Mouse (Mus musculus) neural tube, embryonic 15.5 days (tissue): ENCODE data around the gene Tmx4. TPM values are rescaled to one million over a fixed set of nuclear protein-coding genes. Genes with fewer than 3 reads are reported as not detected.
"Not testable (repeated sequence)": the region's sequence is repeated elsewhere in the genome, so short reads cannot be mapped to it uniquely, and the experiment has no call there.

Source experiments
- ATAC-seq: fragments of 200-750 bp; cut with Nextera tagmentation; 2 replicates; pipeline ENCODE4 v1.8.0; 2017; ENCODE audit warnings: mild to moderate bottlenecking, moderate TSS enrichment, moderate library complexity; ENCODE audit not compliant: low FRiP score
- H3K27ac ChIP-seq: fragments of 300-500 bp; sonication (generic); replicated peaks from 2 replicates; pipeline ENCODE4 v1.5.1; 2015; ENCODE audit warnings: mild to moderate bottlenecking, inconsistent platforms
- H3K27me3 ChIP-seq: fragments of 300-500 bp; sonication (generic); replicated peaks from 2 replicates; pipeline ENCODE4 v1.6.1; 2015; ENCODE audit warnings: inconsistent platforms
- H3K36me3 ChIP-seq: fragments of 300-500 bp; sonication (generic); 2 replicates; pipeline ENCODE4 v1.6.1; 2015; ENCODE audit warnings: inconsistent platforms
- H3K4me1 ChIP-seq: fragments of 300-500 bp; sonication (generic); 2 replicates; pipeline ENCODE4 v1.6.1; 2015; ENCODE audit warnings: inconsistent platforms
- H3K4me2 ChIP-seq: fragments of 300-500 bp; sonication (generic); 2 replicates; pipeline ENCODE4 v1.6.1; 2015; ENCODE audit warnings: inconsistent platforms, mild to moderate bottlenecking, moderate library complexity
- H3K4me3 ChIP-seq: fragments of 300-500 bp; sonication (generic); replicated peaks from 2 replicates; pipeline ENCODE4 v1.5.1; 2015; ENCODE audit warnings: mild to moderate bottlenecking, inconsistent platforms
- H3K9ac ChIP-seq: fragments of 300-500 bp; sonication (generic); replicated peaks from 2 replicates; pipeline ENCODE4 v1.6.1; 2015; ENCODE audit warnings: mild to moderate bottlenecking, inconsistent platforms
- H3K9me3 ChIP-seq: fragments of 300-500 bp; sonication (generic); replicated peaks from 2 replicates; pipeline ENCODE4 v1.6.1; 2016; ENCODE audit warnings: inconsistent platforms
- WGBS: fragments of 180-500 bp; shearing (Covaris S2); methylation state at CpG from one replicate; pipeline ENCODE4 v1.1.7; 2015; ENCODE audit warnings: mixed read lengths; 5-methylcytosine and 5-hydroxymethylcytosine counted together
- polyA plus RNA-seq: library from polyadenylated mRNA; unstranded; fragments of >200 nt; fragmentation: Nextera tagmentation; extraction: Ambion mirVana; gene quantifications from 2 replicates; pipeline ENCODE4 v1.2.1, GENCODE M21; 2015

Gene Tmx4
- polyA plus RNA-seq, 1 experiment from 2014 or later = 95.1 TPM

DNA sequence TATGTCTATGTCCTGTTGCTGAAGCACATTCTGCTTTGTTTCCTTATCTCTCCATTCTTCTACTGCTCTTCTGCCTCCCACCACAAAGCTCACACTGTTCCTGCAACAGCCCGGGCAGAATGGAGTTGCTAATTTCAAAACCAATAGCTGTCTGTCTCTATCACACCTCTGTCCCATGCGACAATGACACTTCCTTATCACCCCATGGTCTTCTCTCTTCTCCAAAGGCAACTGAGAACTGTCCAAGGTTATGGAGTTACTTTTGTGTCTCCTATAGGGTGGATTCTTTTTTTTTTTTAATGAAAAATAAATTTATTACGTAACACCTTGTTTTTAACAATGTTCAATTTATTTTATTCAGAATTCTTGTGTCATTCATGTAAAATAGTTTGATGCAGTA lies 1.8 kb upstream of the Tmx4 start:
- Histone ChIP-seq H3K9ac (no peak overlapping the region), H3K36me3 (no peaks in the 10 kb centered on the region), H3K4me3 (no peak overlapping the region), H3K27ac (peak overlapping the region; percentile 100; the same call in 1 of the 2 replicates), H3K4me2 (no peak overlapping the region), H3K9me3 (no peaks in the 10 kb centered on the region), H3K27me3 (no peaks in the 10 kb centered on the region), H3K4me1 (peaks cover 22% of the 10 kb centered on the region)
- no peak for ATAC-seq
- WGBS = 80% methylated on average over 3 of the region's 3 CpGs

DNA sequence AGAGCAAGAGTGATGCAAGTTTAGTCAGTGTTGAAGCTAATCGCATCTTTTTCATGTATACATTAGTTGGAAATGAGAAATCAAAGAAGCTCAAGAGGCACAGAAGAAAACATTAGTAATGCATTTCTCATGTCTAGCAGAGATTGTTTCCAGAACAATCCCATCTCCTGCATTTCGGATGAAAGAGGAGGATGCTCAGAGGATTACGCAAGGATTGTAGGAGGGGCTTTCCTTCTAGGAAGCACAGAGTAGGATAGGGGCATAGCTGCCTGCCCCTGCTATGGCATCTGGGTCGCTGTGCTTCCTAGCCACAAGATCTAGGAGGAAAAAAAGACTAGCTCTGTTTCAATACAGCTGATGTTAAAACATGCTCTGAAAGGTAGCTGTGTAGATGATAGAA lies 1.2 kb upstream of the Tmx4 start:
- Histone ChIP-seq H3K9ac (no peak overlapping the region), H3K9me3 (no peaks in the 10 kb centered on the region), H3K4me3 (no peak overlapping the region), H3K4me1 (peaks cover 23% of the 10 kb centered on the region), H3K27ac (peak overlapping the region; percentile 100), H3K27me3 (no peaks in the 10 kb centered on the region), H3K36me3 (no peaks in the 10 kb centered on the region), H3K4me2 (no peak overlapping the region)
- ATAC-seq = no peak
- 46% methylated on average over 4 of the region's 4 CpGs for WGBS

- Histone ChIP-seq H3K36me3 (no peaks in the 10 kb centered on the region), H3K4me1 (peaks cover 28% of the 10 kb centered on the region), H3K27me3 (no peaks in the 10 kb centered on the region), H3K9ac (no peak overlapping the region), H3K4me2 (peak overlapping the region; percentile 62), H3K4me3 (peak overlapping the region; percentile 83), H3K9me3 (no peaks in the 10 kb centered on the region), H3K27ac (peak overlapping the region; percentile 100)
- 24% methylated on average over 6 of the region's 6 CpGs for WGBS
- peak; percentile 46; the same call in 1 of the 2 replicates for ATAC-seq
Measured at GRCm38 (mm10) chr2:134644301-134644912, 462 bp upstream of the Tmx4 start.

GRCm38 (mm10) chr2:134642377-134642776 lies 1.6 kb downstream of the Tmx4 start:
- H3K9me3 ChIP-seq = no peaks in the 10 kb centered on the region
- peaks cover 29% of the 10 kb centered on the region for H3K4me1 ChIP-seq
- no peak for ATAC-seq
- no peaks in the 10 kb centered on the region for H3K27me3 ChIP-seq
- H3K4me3 ChIP-seq = peak overlapping the region; percentile 83
- peak overlapping the region; percentile 62 for H3K4me2 ChIP-seq
- no peak overlapping the region for H3K27ac ChIP-seq
- H3K9ac ChIP-seq = peak overlapping the region; percentile 14; the same call in 1 of the 2 replicates
- peaks cover 6% of the 10 kb centered on the region; the same call in 1 of the 2 replicates for H3K36me3 ChIP-seq

DNA sequence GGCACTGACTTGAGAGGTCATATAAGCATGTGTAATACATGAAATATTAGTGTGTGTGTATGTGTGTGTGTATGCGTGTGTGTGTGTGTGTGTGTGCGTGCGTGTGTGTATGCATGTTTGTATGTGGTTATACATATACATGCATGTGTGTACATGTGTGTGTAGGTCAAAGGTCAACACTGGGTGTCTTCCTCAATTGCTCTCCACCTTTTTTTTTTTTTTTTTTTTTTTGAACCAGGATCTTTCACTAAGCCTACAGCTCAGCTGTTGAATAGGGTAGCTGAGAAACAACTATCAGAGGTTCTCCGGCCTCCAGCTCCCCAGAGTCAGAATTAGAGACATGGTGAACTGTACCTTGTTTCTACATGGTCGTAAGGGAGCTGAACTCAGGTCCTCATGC lies 2.6 kb downstream of the Tmx4 start:
- 91% methylated on average over 5 of the region's 5 CpGs for WGBS
- no peaks in the 10 kb centered on the region for H3K9me3 ChIP-seq
- peaks cover 6% of the 10 kb centered on the region; the same call in 1 of the 2 replicates for H3K36me3 ChIP-seq
- H3K4me3 ChIP-seq = no peak overlapping the region
- peaks cover 29% of the 10 kb centered on the region for H3K4me1 ChIP-seq
- no peaks in the 10 kb centered on the region for H3K27me3 ChIP-seq
- peak overlapping the region; percentile 62 for H3K4me2 ChIP-seq
- no peak overlapping the region for H3K27ac ChIP-seq
- H3K9ac ChIP-seq = no peak overlapping the region
- ATAC-seq = no peak

DNA sequence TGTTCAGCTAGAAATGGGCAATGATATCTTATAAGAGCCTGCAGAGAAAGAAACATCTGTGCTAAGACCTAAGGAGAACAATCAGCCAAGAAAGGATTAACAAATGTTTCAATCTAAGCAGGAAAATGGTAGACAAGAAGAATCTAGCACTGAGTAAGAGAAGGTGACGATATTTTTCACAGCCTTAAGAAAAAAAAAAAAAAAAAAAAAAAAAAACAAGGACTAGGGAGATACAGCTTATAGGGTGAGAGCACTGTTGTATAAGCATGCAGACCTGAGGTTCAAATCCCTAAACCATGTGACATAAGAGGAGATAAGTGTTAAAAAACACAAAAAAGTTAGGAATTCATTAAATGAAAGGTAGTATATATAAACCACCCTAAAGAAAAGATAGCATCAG lies 3.5 kb downstream of the Tmx4 start:
- Histone ChIP-seq H3K4me3 (no peak overlapping the region), H3K9me3 (no peaks in the 10 kb centered on the region), H3K27me3 (no peaks in the 10 kb centered on the region), H3K36me3 (peaks cover 6% of the 10 kb centered on the region; the same call in 1 of the 2 replicates), H3K4me1 (peaks cover 25% of the 10 kb centered on the region), H3K27ac (no peak overlapping the region), H3K9ac (no peak overlapping the region), H3K4me2 (peak overlapping the region; percentile 15)
- 76% methylated on average over 1 of the region's 1 CpGs for WGBS
- no peak for ATAC-seq

GRCm38 (mm10) chr2:134628541-134628940 lies 15.4 kb downstream of the Tmx4 start:
- not testable (repeated sequence) for H3K9me3 ChIP-seq, H3K27me3 ChIP-seq, H3K27ac ChIP-seq, H3K4me1 ChIP-seq, H3K9ac ChIP-seq, ATAC-seq, H3K4me3 ChIP-seq, H3K36me3 ChIP-seq, H3K4me2 ChIP-seq
- WGBS = 95% methylated on average over 1 of the region's 2 CpGs

DNA sequence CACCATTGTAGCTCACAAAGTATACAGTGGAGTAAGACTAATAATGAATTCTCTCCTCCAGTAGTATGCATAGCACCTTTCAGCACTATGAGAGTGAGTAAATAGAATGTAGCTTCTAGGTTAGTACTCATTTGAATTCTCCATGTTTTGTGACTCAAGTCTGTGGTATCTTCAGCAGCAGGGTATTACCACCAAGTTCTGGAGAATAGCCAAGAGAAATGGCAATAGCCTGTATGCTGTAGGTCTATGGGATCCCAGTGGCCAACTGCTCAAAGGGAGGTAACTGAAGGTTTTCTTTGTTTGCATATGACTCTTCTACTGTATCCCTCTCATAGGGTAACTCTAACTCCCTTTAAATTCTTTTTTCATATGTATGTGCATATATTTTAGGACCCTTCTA lies 39.0 kb downstream of the Tmx4 start:
- peaks cover 6% of the 10 kb centered on the region; the same call in 1 of the 2 replicates for H3K9me3 ChIP-seq
- peaks cover 19% of the 10 kb centered on the region for H3K36me3 ChIP-seq
- no peaks in the 10 kb centered on the region for H3K4me1 ChIP-seq
- H3K27ac ChIP-seq = no peak overlapping the region
- no peak overlapping the region for H3K4me3 ChIP-seq
- H3K9ac ChIP-seq = no peak overlapping the region
- H3K4me2 ChIP-seq = no peak overlapping the region
- H3K27me3 ChIP-seq = no peaks in the 10 kb centered on the region
- ATAC-seq = no peak

GRCm38 (mm10) chr2:134591081-134591694 lies 52.8 kb downstream of the Tmx4 start:
- H3K9me3 ChIP-seq = no peaks in the 10 kb centered on the region
- no peak overlapping the region for H3K4me3 ChIP-seq
- H3K27me3 ChIP-seq = no peaks in the 10 kb centered on the region
- H3K9ac ChIP-seq = no peak overlapping the region
- H3K4me2 ChIP-seq = no peak overlapping the region
- H3K36me3 ChIP-seq = peaks cover 13% of the 10 kb centered on the region
- H3K4me1 ChIP-seq = no peaks in the 10 kb centered on the region
- 95% methylated on average over 6 of the region's 6 CpGs for WGBS
- ATAC-seq = no peak
- H3K27ac ChIP-seq = no peak overlapping the region

- WGBS = 81% methylated on average over 4 of the region's 4 CpGs
- no peaks in the 10 kb centered on the region for H3K4me1 ChIP-seq
- no peak overlapping the region for H3K9ac ChIP-seq
- H3K36me3 ChIP-seq = no peaks in the 10 kb centered on the region
- H3K4me3 ChIP-seq = no peak overlapping the region
- H3K27ac ChIP-seq = no peak overlapping the region
- no peak overlapping the region for H3K4me2 ChIP-seq
- no peaks in the 10 kb centered on the region for H3K9me3 ChIP-seq
- ATAC-seq = no peak
- H3K27me3 ChIP-seq = no peaks in the 10 kb centered on the region
Measured at GRCm38 (mm10) chr2:134585243-134585642, 58.7 kb downstream of the Tmx4 start.

GRCm38 (mm10) chr2:134559422-134559821 lies 84.5 kb downstream of the Tmx4 start:
- Histone ChIP-seq H3K4me1 (no peaks in the 10 kb centered on the region), H3K9ac (no peak overlapping the region), H3K27ac (no peak overlapping the region), H3K4me2 (no peak overlapping the region), H3K9me3 (peaks cover 4% of the 10 kb centered on the region; the same call in 1 of the 2 replicates), H3K36me3 (no peaks in the 10 kb centered on the region), H3K4me3 (no peak overlapping the region), H3K27me3 (no peaks in the 10 kb centered on the region)
- WGBS = 92% methylated on average over 3 of the region's 3 CpGs
- no peak for ATAC-seq

DNA sequence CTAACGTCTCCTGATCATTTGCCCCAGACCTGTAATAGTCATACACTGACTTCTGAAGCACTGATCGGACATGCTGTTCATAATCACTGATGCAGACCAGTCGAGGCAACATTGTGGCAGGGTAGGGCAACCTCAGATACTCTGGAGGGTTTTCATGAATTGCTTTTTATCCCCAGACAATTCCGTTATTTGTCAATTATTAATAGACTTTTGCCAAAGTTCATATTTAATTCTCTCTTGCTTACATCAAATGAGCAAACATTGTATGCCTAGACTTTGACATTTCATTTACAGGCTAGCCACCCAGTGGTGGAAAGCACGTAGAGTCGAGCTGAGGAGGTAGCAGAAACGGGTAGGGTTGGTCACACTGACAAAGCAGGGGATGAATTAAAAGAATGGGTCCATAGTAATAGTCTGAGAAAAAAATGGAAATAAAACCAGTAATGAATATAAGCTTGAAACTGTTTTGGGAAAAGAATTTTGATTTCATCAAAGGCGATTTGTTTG lies 89.7 kb downstream of the Tmx4 start, which contains the start of gene Hao1:
Gene Hao1, minus strand, starts transcription at position 148 of the 507 bp plus-strand sequence.
- H3K4me2 ChIP-seq = no peak within 1 kb of the TSS
- H3K9ac ChIP-seq = no peak within 1 kb of the TSS
- no peaks in the 10 kb centered on the region for H3K27me3 ChIP-seq
- WGBS = 88% methylated on average over 8 of the region's 8 CpGs
- H3K36me3 ChIP-seq = no peaks in the 10 kb centered on the region
- H3K9me3 ChIP-seq = no peaks in the 10 kb centered on the region
- ATAC-seq = no peak
- no peak within 1 kb of the TSS for H3K27ac ChIP-seq
- no peaks in the 10 kb centered on the region for H3K4me1 ChIP-seq
- H3K4me3 ChIP-seq = no peak within 1 kb of the TSS
